Mouse (Mus musculus) spleen, adult 2 months (tissue): ENCODE data around the gene Umad1. TPM values are rescaled to one million over a fixed set of nuclear protein-coding genes. Genes with fewer than 3 reads are reported as not detected.

ENCODE experiments used
- DNase-seq, 2 experiments: peaks; one replicate each; pipeline versions ENCODE4 v3.0.0 to v3.0.0-alpha.2; 2012 to 2021; ENCODE audit warnings: low spot score in 2 of 2, low read depth in 1 of 2
- H3K27ac ChIP-seq: fragments of 200-500 bp; 2 replicates; pipeline ENCODE4 v1.5.1; 2012; ENCODE audit warnings: low read length, inconsistent platforms; ENCODE audit not compliant: insufficient read depth
- H3K27me3 ChIP-seq: fragments of 200-500 bp; 2 replicates; pipeline ENCODE4 v1.6.1; 2012; ENCODE audit warnings: mild to moderate bottlenecking, moderate library complexity, low read length, inconsistent platforms; ENCODE audit not compliant: control insufficient read depth, insufficient read depth
- H3K36me3 ChIP-seq: fragments of 200-500 bp; 2 replicates; pipeline ENCODE4 v1.6.1; 2012; ENCODE audit warnings: mild to moderate bottlenecking, low read length, inconsistent platforms; ENCODE audit not compliant: control insufficient read depth, insufficient read depth
- H3K4me1 ChIP-seq: fragments of 200-500 bp; 2 replicates; pipeline ENCODE4 v1.6.1; 2011; ENCODE audit warnings: inconsistent platforms; ENCODE audit not compliant: control insufficient read depth, insufficient read depth, insufficient read length
- H3K4me3 ChIP-seq: fragments of 200-500 bp; 2 replicates; pipeline ENCODE4 v1.5.1; 2011; ENCODE audit warnings: mild to moderate bottlenecking, inconsistent platforms; ENCODE audit not compliant: insufficient read depth, insufficient read length; ENCODE audit errors: extremely low read depth
- CTCF ChIP-seq: fragments of 200-500 bp; IDR thresholded peaks from 2 replicates; pipeline ENCODE4 v1.5.1; 2011; ENCODE audit warnings: mild to moderate bottlenecking, inconsistent platforms; ENCODE audit not compliant: insufficient read depth, insufficient read length, insufficient replicate concordance; ENCODE audit errors: extremely low read depth
- POLR2A ChIP-seq: fragments of 200-500 bp; IDR thresholded peaks from 2 replicates; pipeline ENCODE4 v1.6.1; 2011; ENCODE audit warnings: low read depth, low read length, inconsistent platforms
- WGBS: fragments of 180-500 bp; shearing (Covaris S2); methylation state at CpG from one replicate; pipeline ENCODE4 v1.1.7; 2018; 5-methylcytosine and 5-hydroxymethylcytosine counted together
- polyA plus RNA-seq: library from polyadenylated mRNA; depleted of rRNA; stranded (reverse); fragments of >200 nt; gene quantifications from 2 replicates; pipeline ENCODE4 v1.2.3, GENCODE M21; 2012

Gene Umad1
- polyA plus RNA-seq, 1 experiment, result 6.8 TPM

- H3K4me3 ChIP-seq, result no peak overlapping the region
- H3K36me3 ChIP-seq, result no peaks in the 10 kb centered on the region
- no peak overlapping the region for H3K27ac ChIP-seq
- TF ChIP-seq CTCF, result no peak
- TF ChIP-seq POLR2A, result no peak
- H3K27me3 ChIP-seq, result no peaks in the 10 kb centered on the region
- WGBS, result 94% methylated on average over 5 of the region's 5 CpGs
- no peak for DNase-seq
- no peaks in the 10 kb centered on the region for H3K4me1 ChIP-seq
Measured at GRCm38 (mm10) chr6:8415823-8416222, 156.7 kb downstream of the Umad1 start.

DNA sequence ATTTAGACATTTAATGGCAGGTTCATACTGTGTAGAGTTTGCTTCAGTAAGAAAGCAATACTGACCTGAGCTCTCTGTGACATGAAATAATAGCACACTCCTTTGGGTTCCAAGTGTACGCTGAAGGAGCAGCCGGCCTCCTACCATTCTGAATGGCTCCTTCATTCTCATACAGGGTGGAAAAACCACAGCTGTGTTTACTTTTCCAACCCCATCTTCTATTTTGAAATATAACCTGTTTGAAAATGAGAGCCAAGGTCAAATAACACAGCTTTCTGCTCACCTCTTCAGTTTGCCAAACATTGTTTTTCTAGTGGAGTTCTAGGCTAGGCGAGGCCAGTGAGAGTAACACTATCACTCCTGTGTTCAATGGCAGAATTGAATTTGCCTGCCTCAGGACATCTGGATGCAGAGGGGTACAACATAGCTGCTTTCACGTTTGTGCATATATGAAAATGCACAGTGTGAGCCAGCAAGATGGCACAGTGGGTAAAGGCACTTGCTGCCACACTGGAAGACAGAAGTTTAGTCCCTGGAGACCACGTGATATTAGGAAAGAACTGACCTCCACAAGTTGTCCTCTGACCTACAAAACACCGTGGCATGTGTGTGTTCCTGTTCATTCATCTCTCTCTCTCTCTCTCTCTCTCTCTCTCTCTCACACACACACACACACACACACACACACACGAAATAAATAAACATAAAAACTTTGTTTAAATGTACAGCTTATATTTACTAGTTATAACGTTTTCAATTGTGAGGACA is 157.9 kb downstream of the Umad1 start:
- Histone ChIP-seq H3K4me3 (no peak overlapping the region), H3K27me3 (no peaks in the 10 kb centered on the region), H3K4me1 (no peaks in the 10 kb centered on the region), H3K27ac (no peak overlapping the region), H3K36me3 (no peaks in the 10 kb centered on the region)
- no peak for DNase-seq
- 94% methylated on average over 8 of the region's 8 CpGs for WGBS
- TF ChIP-seq CTCF, result no peak
- no peak for TF ChIP-seq POLR2A

GRCm38 (mm10) chr6:8419485-8420186 is 160.5 kb downstream of the Umad1 start:
- no peak for TF ChIP-seq POLR2A
- no peak for TF ChIP-seq CTCF
- 57% methylated on average over 4 of the region's 4 CpGs for WGBS
- H3K27me3 ChIP-seq, result no peaks in the 10 kb centered on the region

GRCm38 (mm10) chr6:8420187-8420503 is 161.1 kb downstream of the Umad1 start:
- TF ChIP-seq CTCF (no peak), POLR2A (no peak)
- Histone ChIP-seq H3K4me1 (no peaks in the 10 kb centered on the region), H3K36me3 (no peaks in the 10 kb centered on the region), H3K4me3 (no peak overlapping the region), H3K27me3 (no peaks in the 10 kb centered on the region), H3K27ac (no peak overlapping the region)
- DNase-seq, result no peak
- WGBS, result 97% methylated on average over 1 of the region's 1 CpGs

More at GRCm38 (mm10) chr6:8419485-8420186, 160.5 kb downstream of the Umad1 start:
- no peak overlapping the region for H3K27ac ChIP-seq
- no peaks in the 10 kb centered on the region for H3K36me3 ChIP-seq
- H3K4me1 ChIP-seq, result no peaks in the 10 kb centered on the region
- no peak for DNase-seq
- H3K4me3 ChIP-seq, result no peak overlapping the region

- no peak overlapping the region for H3K4me3 ChIP-seq
- no peak overlapping the region for H3K27ac ChIP-seq
- no peaks in the 10 kb centered on the region for H3K27me3 ChIP-seq
- no peak for DNase-seq
- H3K36me3 ChIP-seq, result no peaks in the 10 kb centered on the region
- TF ChIP-seq CTCF (no peak), POLR2A (no peak)
- 87% methylated on average over 5 of the region's 5 CpGs for WGBS
- H3K4me1 ChIP-seq, result no peaks in the 10 kb centered on the region
Measured at GRCm38 (mm10) chr6:8421421-8421820, 162.3 kb downstream of the Umad1 start.

DNA sequence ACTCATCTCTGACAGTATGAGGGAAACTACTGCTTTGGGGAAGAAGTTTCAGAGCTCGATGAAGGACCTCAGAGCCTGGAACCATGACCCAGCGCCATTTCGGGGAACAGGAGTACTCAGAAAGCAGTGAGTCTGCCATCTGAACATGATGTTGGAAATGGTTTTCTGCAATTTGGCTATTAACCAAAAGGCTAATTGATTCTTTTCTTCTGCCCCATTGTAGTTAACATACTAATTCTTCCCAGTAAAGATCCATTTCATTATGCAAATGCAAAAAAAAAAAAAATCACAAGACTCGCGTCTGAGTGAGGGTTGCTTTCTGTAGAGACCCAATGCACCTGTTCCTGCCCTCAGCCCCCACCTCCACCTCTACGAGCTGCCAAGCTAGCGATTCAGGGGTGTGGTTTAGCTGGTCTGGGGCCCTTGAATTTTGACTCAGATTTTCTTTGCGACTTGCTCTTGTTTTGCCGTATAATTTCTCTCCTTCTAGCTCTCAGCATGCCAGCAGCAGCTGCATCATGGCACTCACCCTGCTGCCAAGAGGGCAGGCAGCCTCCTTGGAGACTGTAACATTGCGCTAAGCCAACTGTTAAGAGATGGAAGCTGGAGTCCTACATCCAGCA is 163.0 kb downstream of the Umad1 start:
- no peak for DNase-seq

GRCm38 (mm10) chr6:8423142-8423541 is 164.1 kb downstream of the Umad1 start:
- Histone ChIP-seq H3K27me3 (no peaks in the 10 kb centered on the region), H3K27ac (no peak overlapping the region), H3K4me3 (no peak overlapping the region), H3K36me3 (no peaks in the 10 kb centered on the region), H3K4me1 (no peaks in the 10 kb centered on the region)
- no peak for TF ChIP-seq CTCF
- no peak for TF ChIP-seq POLR2A
- DNase-seq, result no peak
- 93% methylated on average over 2 of the region's 2 CpGs for WGBS

More for the DNA sequence above, 163.0 kb downstream of the Umad1 start:
- TF ChIP-seq CTCF (no peak), POLR2A (no peak)
- H3K27me3 ChIP-seq, result no peaks in the 10 kb centered on the region
- H3K4me1 ChIP-seq, result no peaks in the 10 kb centered on the region
- 77% methylated on average over 10 of the region's 10 CpGs for WGBS
- H3K4me3 ChIP-seq, result no peak overlapping the region
- H3K27ac ChIP-seq, result no peak overlapping the region
- no peaks in the 10 kb centered on the region for H3K36me3 ChIP-seq
